Mouse (Mus musculus) myocyte (in vitro differentiated cells): ENCODE results near the gene Tlcd2.

ENCODE experiments used
- CEBPB ChIP-seq: IDR thresholded peaks from 2 replicates; pipeline ENCODE4 v1.6.1; 2011; ENCODE audit warnings: mild to moderate bottlenecking, moderate library complexity; ENCODE audit not compliant: poor library complexity, insufficient read depth, severe bottlenecking
- POLR2A ChIP-seq: IDR thresholded peaks from one replicate; pipeline ENCODE4 v1.6.1; 2011; ENCODE audit warnings: low read depth, mild to moderate bottlenecking, control low read depth, moderate library complexity; ENCODE audit not compliant: insufficient read length
- REST ChIP-seq: IDR thresholded peaks from one replicate; pipeline ENCODE4 v1.6.1; 2011; ENCODE audit warnings: mild to moderate bottlenecking, control low read depth, moderate library complexity; ENCODE audit not compliant: insufficient read depth, insufficient read length
- TCF12 ChIP-seq: IDR thresholded peaks from one replicate; pipeline ENCODE4 v1.6.1; 2011; ENCODE audit warnings: mild to moderate bottlenecking, control low read depth; ENCODE audit not compliant: poor library complexity, insufficient read depth, severe bottlenecking
- USF1 ChIP-seq: IDR thresholded peaks from one replicate; pipeline ENCODE4 v1.6.1; 2011; ENCODE audit warnings: low read depth, mild to moderate bottlenecking, control low read depth, moderate library complexity

DNA sequence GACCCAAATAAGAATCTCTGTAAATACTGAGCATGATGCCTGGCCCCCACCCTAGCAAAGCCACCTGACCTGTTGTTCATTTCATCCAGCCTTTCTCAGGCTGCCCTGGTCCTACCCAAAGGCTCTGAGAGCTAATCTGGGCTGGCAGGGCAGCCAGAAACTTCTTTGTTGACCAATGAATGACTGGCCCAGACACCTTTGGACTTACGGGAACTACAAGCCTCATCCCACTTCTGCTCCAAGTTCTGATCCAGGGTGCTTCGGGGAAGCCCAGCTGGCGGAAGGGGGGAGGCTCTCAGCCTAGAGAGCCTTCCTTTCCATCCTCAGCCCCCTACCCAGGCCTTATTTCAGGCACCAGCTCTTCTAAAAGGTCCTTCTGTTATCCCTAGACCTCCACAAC is 22.7 kb upstream of the Tlcd2 start:
- no peak for TF ChIP-seq TCF12
- TF ChIP-seq POLR2A: no peak
- no peak for TF ChIP-seq REST
- no peak for TF ChIP-seq CEBPB
- TF ChIP-seq USF1: no peak
